Mouse (Mus musculus) NIH3T3 (cell line): ENCODE measurements around the gene Wdr43.
"Not testable (repeated sequence)": the region's sequence is repeated elsewhere in the genome, so short reads cannot be mapped to it uniquely, and the experiment has no call there.

Experiments
- DNase-seq: peaks from one replicate; pipeline ENCODE4 v3.0.0-alpha.2; 2012; ENCODE audit warnings: low read depth

The Wdr43 gene

DNA sequence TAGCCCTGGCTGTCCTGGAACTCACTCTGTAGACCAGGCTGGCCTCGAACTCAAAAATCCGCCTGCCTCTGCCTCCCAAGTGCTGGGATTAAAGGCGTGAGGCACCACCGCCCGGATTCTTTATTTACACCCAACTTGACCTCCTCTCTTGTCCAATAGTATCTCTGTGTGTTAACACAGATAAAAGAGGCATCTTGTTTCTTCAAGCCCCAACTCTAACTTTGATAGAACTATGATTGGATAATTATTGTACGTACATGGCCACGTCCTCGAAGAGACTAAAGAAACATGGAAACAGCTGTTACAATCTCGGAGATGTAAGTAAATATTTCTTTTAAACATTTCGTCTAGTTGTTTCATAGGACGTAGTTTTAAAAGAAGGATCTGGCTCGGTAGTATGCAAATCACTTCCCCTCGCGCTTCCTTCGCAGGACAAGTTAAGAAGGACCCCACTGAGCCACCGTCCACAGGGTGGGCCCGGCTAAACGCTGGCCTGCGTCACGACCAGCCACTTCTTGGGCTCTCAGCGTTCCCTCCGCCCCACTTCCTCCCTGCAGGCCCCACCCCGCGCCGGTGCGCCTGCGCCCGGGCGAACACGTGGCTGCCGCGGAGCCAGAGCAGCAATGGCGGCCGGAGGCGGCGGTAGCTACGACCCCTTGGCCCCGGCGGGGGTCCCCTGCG is at the start of gene Wdr43:
TSS of gene Wdr43 (plus strand) at position 258 of the 681 bp plus-strand sequence.
- DNase-seq: peak; percentile 97

DNA sequence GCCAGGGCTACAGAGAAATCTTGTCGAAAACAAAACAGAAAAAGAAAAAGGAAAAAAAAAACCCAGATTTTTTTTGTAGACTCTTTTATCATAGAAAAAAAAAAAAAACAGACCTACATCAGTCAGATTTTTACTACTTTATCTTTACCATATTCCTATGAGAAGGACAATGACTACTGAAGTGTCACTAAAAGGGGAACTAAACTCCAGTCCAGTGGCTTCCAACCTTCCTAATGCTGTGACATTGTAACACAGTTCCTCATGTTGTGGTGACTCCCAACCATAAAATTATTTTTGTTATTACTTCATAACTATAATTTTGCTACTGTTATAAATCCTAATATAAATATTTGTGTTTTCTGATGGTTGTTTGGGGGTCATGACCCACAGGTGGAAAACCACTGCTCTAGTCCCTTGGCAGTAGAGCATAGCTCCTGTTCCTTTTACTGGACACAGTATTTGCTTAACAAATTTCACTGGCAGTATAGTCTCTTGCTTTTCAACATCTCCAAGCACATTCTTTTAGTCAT is 36.5 kb upstream of the Wdr43 start:
- DNase-seq: no peak

GRCm38 (mm10) chr17:71597881-71598658 is 17.6 kb upstream of the Wdr43 start:
- DNase-seq: no peak

DNA sequence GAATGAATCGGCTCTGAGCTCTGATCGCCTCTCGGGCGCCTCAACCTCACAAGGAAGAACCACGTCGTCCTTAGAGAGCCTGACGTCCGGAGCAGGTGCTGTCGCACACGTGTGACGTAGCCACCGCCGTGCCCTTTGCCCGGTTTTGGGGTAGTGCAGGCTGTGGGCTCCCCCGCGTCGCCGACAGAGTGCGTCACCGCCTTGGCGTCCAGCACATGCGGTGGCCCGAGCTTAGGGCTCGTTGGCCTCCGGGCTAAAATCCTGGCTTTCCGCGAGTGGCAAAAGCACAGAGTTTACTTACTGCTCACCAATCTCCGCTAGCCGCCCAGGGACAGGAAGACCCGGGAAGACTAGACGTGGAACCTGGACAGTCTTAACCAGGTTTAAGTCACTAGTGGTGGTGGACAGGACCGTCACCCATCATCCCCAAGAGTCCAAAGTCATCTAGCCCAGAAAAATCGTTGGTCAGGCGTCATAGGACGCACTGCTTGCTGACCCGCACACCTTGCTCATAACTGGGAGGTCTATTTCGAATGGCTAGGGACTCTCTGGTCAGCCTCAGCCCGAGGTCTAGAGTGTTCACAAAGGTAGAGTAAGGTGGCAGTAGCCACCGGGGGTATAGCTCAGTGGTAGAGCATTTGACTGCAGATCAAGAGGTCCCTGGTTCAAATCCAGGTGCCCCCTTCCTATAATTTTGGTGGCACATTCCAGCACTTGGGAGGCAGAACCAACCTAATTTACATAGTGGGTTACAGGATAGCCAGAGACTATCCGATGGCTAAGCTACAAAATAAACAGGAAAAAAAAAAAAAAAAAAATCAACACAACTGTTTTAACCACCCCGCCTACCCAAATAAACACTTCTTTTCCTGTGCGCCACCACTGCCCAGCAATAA is 16.8 kb upstream of the Wdr43 start:
- peak; percentile 92 for DNase-seq

DNA sequence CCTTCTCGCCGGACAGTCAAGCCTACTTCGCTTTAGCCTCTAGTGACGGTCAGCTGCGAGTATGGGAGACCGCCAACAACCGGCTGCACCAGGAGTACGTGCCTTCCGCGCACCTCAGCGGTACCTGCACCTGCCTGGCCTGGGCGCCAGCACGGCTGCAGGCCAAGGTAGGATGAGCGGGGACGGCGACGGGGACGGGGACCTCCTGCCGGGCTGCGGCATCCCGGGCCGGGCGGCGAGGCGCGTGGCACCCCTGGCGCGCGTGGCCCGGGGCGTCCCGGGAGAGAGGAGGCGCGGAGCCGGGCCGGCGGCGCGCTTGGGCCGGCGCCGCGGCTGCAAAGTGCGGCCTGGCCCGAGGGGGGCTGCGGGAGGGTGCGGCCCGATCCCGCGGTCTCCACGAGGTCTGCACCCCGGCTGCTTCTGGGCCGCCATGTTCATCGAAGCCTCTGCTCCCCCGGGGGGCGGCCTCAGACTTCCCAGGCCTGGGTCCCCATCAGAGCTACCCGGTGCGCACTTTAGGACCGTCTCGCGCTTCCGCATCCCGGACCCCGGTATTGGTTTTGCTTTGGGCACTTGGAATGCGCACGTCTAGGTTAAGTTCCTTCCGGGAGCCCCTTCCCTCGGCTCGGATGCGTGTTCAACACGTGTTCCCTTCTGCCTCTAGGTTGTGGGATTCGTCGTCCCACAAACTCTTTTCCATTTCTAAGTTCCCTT is 781 bp downstream of the Wdr43 start:
- peak; percentile 45 for DNase-seq

DNA sequence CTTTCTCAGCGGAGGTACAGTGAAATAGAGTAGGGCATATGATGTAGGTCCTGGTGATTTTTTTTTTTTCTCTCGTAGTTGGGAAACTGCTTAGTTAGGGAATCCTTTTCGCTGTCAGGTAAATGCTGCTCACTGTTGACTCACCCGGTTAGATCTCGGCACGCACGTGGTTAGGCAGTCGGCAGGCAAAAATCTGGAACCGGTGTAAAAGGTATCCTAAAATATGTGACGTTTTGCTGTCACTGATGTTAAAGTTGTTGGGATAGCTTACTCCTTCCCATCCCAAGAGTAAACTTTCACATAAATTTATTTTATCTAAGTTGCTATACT is 1.3 kb downstream of the Wdr43 start:
- DNase-seq: peak; percentile 19

GRCm38 (mm10) chr17:71617974-71618373 is 2.3 kb downstream of the Wdr43 start:
- DNase-seq: peak; percentile 13

DNA sequence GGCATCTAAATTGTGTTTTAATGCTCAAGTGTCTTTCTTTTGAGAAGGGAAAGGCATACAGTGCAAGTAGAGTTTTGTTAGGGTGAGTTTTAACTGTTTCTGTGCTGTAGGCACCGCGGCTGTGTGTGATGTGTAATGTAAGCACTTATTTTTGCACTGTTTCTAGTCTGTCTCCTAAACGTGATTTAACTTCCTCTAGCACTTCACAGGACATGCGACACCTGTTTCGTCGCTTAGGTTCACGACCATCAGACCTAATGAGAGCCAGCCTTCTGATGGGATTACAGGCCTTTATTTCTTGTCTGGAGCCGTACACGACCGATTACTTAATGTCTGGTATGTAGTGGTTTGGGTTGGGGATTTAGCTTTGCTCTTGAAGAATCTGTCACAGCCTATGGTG is 16.1 kb downstream of the Wdr43 start:
- no peak for DNase-seq

DNA sequence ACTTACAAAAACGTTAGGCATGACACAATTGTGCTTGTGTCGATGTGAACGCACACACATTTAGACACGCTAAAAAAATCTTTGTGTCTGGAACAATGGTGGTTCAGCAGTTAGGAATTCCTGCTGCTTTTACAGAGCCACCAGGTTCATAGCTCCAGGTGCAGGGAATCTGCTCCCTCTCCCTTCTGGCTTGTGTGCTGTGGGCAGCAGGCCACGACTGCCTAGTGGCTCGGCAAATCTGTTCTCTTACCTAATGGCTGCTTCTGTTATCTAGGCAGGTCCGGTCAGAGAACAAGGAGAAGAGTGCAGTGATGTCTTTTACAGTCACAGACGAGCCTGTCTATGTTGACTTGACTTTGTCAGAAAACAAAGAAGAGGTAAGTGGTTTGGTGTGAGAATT is 17.7 kb downstream of the Wdr43 start:
- DNase-seq: no peak

- no peak for DNase-seq
These were observed 21.1 kb downstream of the Wdr43 start for GRCm38 (mm10) chr17:71636786-71637185.

GRCm38 (mm10) chr17:71637750-71638265 is 22.1 kb downstream of the Wdr43 start:
- DNase-seq: no peak

DNA sequence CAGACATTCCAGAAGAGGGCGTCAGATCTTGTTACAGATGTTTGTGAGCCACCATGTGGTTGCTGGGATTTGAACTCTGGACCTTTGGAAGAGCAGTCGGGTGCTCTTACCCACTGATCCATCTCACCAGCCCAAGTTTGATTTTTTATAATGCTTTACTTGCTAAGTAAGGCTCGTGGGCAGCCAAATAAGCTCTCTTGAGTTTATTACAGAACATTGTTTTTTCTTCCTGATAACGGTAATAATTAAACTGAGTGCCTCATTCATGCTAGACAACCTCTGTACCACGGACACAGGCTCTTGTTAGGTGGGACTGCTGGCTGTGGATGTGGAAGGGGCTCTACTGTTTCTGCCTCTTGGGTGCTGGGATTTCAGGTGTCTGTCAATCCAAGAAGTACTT is 23.4 kb downstream of the Wdr43 start:
- DNase-seq: not testable (repeated sequence)

GRCm38 (mm10) chr17:71640421-71641085 is 24.9 kb downstream of the Wdr43 start:
- DNase-seq: no peak

- peak; percentile 18 for DNase-seq
These were observed 26.5 kb downstream of the Wdr43 start for GRCm38 (mm10) chr17:71642190-71642589.

GRCm38 (mm10) chr17:71650011-71650410 is 34.3 kb downstream of the Wdr43 start:
- no peak for DNase-seq

DNA sequence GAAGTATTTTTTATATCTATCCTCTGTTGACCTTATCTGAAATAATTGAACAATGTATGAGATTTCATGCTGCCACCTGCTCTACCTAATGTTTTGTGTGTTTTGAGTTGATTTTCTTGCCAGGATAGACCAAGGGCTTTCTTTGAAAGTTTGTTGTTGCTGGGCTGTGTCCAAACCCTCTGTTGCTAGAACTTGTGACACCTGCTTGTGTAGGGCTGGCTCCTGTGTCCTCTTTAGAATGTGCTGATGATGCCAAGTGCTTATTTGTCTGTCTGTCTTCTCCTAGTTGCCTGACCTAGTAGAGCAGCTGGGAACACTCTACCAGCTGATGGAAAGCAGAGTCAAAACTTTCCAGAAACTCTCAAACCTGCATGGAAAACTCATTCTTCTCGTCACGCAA is 36.8 kb downstream of the Wdr43 start:
- no peak for DNase-seq

DNA sequence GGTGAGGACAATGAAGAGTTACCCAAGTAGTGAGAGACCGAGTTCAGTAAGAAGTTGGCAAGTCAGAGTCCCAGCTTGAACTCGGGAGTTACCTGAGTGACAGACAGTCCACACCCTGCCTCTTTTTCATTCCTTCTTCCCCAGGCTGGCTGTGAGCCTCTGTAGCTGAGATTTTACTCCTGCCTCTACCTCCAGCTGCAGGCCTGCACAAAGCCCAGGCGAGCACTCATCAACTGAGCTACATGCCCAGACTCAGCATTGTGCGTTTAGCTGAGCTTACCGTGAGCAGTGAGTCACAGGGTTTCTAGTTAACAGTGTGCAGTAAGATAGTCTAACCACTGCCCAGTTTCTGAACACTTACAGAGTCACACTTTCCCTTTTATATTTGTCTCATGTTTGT is 37.2 kb downstream of the Wdr43 start:
- DNase-seq: no peak

GRCm38 (mm10) chr17:71657521-71657920 is 41.8 kb downstream of the Wdr43 start:
- no peak for DNase-seq

- no peak for DNase-seq
These were observed 43.0 kb downstream of the Wdr43 start for GRCm38 (mm10) chr17:71658666-71659065.

- no peak for DNase-seq
These were observed 44.7 kb downstream of the Wdr43 start for GRCm38 (mm10) chr17:71660390-71660789.

GRCm38 (mm10) chr17:71662751-71663250 is 47.1 kb downstream of the Wdr43 start:
- peak; percentile 84 for DNase-seq
